Mouse (Mus musculus) frontal cortex, postnatal 14 days (tissue): ENCODE measurements around the gene Zfp207.
"Not testable (repeated sequence)": the region's sequence is repeated elsewhere in the genome, so short reads cannot be mapped to it uniquely, and the experiment has no call there.

Source experiments
- DNase-seq, 2 experiments: peaks; one replicate each; pipeline ENCODE4 v3.0.0; 2022; ENCODE audit warnings: low spot score in 2 of 2

The Zfp207 gene

GRCm38 (mm10) chr11:80410377-80410776, 27.3 kb downstream of the Zfp207 start:
- no peak for DNase-seq

DNA sequence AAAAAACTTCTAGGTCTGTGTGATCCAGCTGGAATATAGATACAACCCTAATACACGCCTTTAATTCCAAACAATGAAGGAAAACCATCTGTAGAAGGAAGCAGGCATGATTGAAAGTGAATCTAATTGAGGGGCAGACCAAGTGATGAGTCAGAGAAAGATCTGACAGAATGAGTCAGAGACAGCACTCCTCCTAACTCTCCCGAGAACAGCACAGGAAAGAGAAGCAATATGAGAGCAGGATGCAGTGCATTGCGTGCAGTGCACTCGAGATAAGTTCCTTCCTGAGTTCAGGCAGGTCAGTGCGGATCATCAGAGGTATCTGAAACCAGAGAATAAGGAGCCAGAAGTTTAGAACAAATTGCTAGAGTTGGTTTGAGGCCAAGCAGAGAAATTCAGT, 34.0 kb downstream of the Zfp207 start:
- DNase-seq: no peak

DNA sequence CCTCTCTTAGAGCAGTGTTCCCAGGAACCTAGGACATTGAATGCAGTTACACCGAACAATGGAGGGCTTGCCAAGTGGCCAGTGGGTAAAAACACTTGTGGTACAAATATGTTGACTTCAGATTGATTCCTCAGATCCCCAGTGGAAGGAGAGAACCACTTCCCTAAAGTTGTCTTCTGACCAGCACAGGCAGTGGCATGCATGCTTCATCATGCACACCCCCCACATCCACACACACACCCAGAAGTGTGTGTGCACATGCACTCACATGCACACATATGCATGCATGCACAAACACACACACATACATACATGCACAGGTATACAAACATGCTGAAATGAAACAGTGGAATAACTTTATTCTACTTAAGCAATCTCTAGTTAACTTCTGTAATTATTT, 36.7 kb downstream of the Zfp207 start:
- no peak for DNase-seq

DNA sequence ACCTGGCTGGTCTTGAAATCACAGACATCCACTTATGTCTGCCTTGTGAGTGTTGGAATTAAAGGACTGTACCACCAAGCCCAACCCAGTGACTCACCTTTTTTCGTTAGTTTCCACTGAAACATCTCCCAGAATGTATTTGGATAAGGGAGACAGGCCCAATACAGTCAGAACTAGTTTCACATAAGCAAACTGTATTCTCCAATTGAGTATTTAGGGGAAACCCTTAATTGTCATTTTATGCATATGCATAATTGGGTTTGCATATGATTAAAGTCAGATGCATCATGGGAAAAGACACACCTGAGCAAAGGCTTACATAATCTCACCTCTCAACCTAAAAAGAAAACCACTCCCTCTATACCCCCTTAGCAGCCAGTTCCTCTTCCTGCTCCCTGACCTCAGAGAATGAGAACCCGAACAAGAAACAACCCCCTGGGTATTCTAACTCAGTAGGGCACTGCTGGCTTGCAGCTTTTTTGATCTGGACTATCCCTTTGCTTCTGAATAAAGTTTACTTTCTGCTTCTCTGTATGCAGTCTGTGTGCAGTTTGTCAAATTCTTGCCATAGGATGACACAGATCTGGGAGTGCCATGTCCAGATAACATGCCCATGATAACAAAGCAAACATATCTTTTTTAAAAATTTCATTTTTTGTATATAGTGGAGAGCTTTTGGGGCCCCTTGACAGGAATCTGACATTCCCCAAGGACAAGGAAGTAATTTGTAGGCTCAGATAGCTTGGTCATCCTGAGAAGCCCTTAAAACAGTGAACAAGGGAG, 37.3 kb downstream of the Zfp207 start:
- no peak for DNase-seq

- no peak for DNase-seq
Observed at GRCm38 (mm10) chr11:80421421-80422047, 38.5 kb downstream of the Zfp207 start.

GRCm38 (mm10) chr11:80424691-80425090, 41.6 kb downstream of the Zfp207 start:
- DNase-seq: no peak

GRCm38 (mm10) chr11:80425247-80425778, 42.2 kb downstream of the Zfp207 start:
- DNase-seq: no peak

GRCm38 (mm10) chr11:80426029-80426813, 43.1 kb downstream of the Zfp207 start:
- not testable (repeated sequence) for DNase-seq

DNA sequence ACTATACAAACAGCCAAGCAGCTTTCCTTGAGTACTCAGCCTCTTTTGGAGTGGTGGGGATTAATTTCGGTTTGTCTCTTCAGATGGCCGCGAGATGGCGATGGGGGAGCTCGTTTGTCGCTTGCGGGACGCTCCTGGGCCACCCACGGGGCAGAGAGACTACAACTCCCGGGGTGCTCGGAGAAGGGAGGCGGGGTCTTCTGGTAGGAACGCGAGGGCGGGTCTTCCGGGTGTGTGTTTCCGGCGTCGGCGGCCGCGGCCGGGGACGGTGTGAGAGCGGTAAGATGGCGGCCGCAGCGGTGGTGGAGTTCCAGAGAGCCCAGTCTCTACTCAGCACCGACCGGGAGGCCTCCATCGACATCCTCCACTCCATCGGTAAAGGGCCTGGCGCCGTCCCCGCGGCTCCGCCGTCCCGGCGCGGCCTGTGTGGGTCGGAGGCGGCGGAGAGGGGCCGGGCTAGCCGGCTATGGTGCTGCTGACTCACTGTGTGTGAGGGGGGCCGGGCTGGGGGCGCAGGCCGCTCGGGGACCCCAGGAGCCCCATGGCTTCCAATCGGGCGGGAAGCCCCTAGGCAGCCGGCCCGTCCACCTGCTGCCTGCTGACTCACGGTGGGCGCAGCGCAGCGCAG, 45.4 kb downstream of the Zfp207 start, which contains the start of gene Psmd11:
TSS of gene Psmd11 (plus strand) at position 235 of the 628 bp plus-strand sequence.
- peak; percentile 92 for DNase-seq

GRCm38 (mm10) chr11:80429009-80429475, 46.0 kb downstream of the Zfp207 start:
- peak in 1 of 2 experiments; percentile 41 for DNase-seq

DNA sequence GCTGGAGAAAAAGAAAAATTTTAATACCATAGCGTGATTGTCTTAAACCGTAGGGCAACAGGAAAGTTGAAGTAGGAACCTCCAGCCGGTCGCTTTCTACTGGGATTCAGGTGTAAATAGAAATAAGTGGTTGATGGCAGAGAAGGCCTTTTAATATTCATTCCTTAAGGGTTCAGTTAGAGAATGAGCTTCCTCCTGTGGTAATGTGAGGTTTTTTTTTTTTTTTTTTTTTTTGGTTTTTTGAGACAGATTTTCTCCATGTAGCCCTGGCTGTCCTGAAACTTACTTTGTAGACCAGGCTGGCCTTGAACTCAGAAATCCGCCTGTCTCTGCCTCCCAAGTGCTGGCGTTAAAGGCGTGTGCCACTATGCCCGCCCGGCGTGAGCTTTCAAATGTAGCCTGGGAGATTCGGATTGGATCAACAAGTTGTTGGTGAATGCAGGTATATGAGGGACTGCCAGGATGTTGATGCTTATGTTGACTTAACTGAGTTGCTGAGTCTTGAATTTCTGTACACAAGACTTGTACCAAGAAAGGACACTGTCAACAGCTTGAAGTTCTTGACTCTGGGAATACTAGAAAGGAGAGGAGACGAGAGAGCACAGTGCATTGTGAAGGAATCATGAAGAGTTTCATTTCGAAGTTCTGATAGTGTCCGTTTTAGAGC, 46.6 kb downstream of the Zfp207 start:
- no peak for DNase-seq

DNA sequence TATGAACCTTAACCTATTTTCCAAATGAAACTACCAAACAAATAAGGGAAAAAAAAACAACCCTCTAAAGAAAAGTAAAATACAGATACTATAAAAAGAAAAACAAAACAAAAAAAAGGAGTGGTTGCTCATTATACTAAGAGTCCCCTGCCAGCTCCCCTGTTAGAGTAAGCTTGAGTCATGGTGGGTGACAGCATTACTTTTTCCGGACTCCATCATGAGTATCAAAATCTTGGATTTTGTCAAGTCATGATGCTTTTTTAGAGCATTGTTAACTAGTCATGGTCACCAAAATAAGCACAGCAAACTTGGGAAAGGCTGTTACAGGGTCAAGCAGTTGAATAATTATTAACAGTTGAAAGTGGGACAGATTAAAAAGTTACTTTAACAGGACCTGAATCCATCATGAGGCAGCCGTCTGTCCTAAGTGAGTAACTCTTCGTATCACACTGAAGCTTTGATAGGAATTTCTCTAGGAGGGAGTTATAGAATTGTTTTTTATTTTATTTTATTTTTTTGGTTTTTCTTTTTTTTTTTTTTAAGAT, 47.4 kb downstream of the Zfp207 start:
- no peak for DNase-seq

DNA sequence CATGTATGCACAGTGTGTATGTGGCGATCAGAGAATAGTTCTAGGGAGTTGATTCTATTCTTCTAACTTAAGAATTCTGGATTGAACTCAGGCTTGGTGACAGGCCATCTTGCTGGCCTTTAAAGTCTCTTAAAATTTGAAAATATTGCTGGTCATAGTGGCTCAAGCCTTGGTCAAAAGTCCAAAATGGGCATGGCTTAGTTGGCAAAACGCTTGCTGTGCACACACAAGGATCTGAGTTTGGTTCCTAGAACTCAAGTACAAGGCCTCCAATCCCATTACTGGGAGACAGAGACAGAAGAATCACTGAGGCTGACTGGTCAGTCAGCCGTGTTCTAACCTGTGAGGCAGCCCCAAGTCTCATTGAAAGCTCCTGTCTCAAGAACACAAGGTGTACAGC, 63.8 kb downstream of the Zfp207 start:
- DNase-seq: no peak

DNA sequence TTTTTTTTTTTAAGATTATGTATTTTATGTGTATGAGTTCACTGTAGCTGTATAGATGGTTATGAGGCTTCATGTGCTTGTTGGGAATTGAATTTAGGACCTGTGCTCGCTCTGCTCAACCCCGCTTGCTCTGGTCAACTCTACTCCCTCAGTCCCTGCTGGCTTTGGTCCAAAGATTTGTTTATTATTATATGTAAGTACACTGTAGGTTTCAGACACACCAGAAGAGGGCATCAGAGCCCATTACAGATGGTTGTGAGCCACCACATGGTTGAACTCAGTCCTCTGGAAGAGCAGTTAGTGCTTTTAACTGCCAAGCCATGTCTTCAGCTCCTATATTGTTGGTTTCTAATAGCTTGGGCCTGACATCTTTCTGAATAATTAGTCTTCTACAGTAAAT, 66.8 kb downstream of the Zfp207 start:
- DNase-seq: no peak

GRCm38 (mm10) chr11:80452242-80452641, 69.2 kb downstream of the Zfp207 start:
- DNase-seq: no peak

GRCm38 (mm10) chr11:80453198-80453597, 70.1 kb downstream of the Zfp207 start:
- no peak for DNase-seq
